In the genomic region with DNA sequence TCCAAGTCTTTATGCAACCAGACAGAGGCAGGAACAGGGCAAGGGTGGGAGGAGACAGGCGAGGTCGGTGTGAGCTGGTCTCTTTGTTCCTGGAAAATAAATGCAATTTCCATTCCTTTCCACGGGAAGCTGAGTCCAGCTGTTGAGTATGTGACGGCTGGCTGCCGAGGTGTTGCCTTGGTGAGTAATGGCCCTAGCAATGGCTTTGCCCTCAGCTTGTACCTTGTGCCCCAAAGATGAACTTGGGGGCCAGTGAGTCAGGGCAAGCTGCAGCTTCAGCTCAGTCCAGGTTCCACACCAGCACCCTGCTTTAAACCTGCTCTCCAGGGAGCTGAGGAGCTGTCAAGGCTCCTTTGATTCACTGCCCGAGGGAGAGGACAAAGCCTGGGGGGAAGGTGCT, we compare ENCODE assay signal across 25 mouse cellular contexts.
A peak's percentile ranks its signal among the peaks of the same experiment; 100 is the strongest.
DNase-seq lines count a peak whose midpoint lies in the region; ATAC-seq lines count a peak whose summit lies in the region.
"Had no signal": no experiment of that assay in that cellular context is flagged by ENCODE, and none has a peak within 500 bp of the region (broad histone marks: within the 10 kb centered on the region; RNA-seq: fewer than 3 reads in every experiment).

No protein-coding gene starts in this region.

- H3K9me3 ChIP-seq in hindbrain, embryonic 11.5 days (ENCODE audit: control insufficient read depth, low read length), result no peaks in the 10 kb centered on the region
- H3K9me3 ChIP-seq in hindbrain, embryonic 13.5 days, result no peaks in the 10 kb centered on the region
- H3K9me3 ChIP-seq: embryonic facial prominence, embryonic 15.5 days; forebrain, embryonic 10.5 days; heart, embryonic 10.5 days; heart, embryonic 15.5 days; hindbrain, embryonic 10.5 days had no signal

- H3K4me1 ChIP-seq in hindbrain, embryonic 11.5 days (replicated peaks; ENCODE audit: control insufficient read depth, insufficient read depth, low read length), result peaks cover 4% of the 10 kb centered on the region; the same call in 1 of the 2 replicates
- peaks cover 29% of the 10 kb centered on the region for H3K4me1 ChIP-seq in hindbrain, embryonic 13.5 days (replicated peaks)
- H3K4me1 ChIP-seq: embryonic facial prominence, embryonic 15.5 days; heart, embryonic 10.5 days had no signal

- H3K4me2 ChIP-seq in hindbrain, embryonic 11.5 days (replicated peaks; ENCODE audit: low read depth, low read length), result no peak overlapping the region
- no peak overlapping the region for H3K4me2 ChIP-seq in hindbrain, embryonic 13.5 days
- H3K4me2 ChIP-seq: embryonic facial prominence, embryonic 15.5 days; heart, embryonic 15.5 days had no signal

- no peak overlapping the region for H3K4me3 ChIP-seq in hindbrain, embryonic 11.5 days (ENCODE audit: low read depth, low read length)
- H3K4me3 ChIP-seq in hindbrain, embryonic 13.5 days, result no peak overlapping the region
- H3K4me3 ChIP-seq: embryonic facial prominence, embryonic 15.5 days; erythroblast, embryonic 14.5 days; forebrain, embryonic 10.5 days; heart, embryonic 10.5 days; heart, embryonic 15.5 days; hindbrain, embryonic 10.5 days had no signal

- H3K27ac ChIP-seq in hindbrain, embryonic 11.5 days (ENCODE audit: low read depth, low read length), result no peak overlapping the region
- no peak overlapping the region for H3K27ac ChIP-seq in hindbrain, embryonic 13.5 days
- H3K27ac ChIP-seq: embryonic facial prominence, embryonic 15.5 days; forebrain, embryonic 10.5 days; heart, embryonic 10.5 days; heart, embryonic 15.5 days had no signal

- ATAC-seq in hindbrain, embryonic 11.5 days (ENCODE audit: low FRiP score), result no peak
- ATAC-seq in hindbrain, embryonic 13.5 days (ENCODE audit: low FRiP score), result no peak
- ATAC-seq: CD4-positive, CD25-positive, alpha-beta regulatory T cell, adult 4 months; forebrain, embryonic 14.5 days; hindbrain, embryonic 16.5 days; inflammation-experienced regulatory T-cells, adult 6 months; intestine, postnatal 0 days had no signal

- no peaks in the 10 kb centered on the region for H3K36me3 ChIP-seq in hindbrain, embryonic 11.5 days (ENCODE audit: control insufficient read depth, insufficient read depth, low read length)
- no peaks in the 10 kb centered on the region for H3K36me3 ChIP-seq in hindbrain, embryonic 13.5 days
- H3K36me3 ChIP-seq: embryonic facial prominence, embryonic 15.5 days; forebrain, embryonic 10.5 days; heart, embryonic 10.5 days; heart, embryonic 15.5 days; hindbrain, embryonic 10.5 days had no signal

- 20% methylated on average over 6 of the region's 6 CpGs for WGBS in hindbrain, embryonic 11.5 days
- WGBS in hindbrain, embryonic 13.5 days, result 17% methylated on average over 6 of the region's 6 CpGs

- peak; percentile 25 for DNase-seq in hindbrain, embryonic 11.5 days (ENCODE audit: low spot score)
- peak; percentile 20 for DNase-seq in ZHBTc4 (ENCODE audit: low read depth, low spot score)
- DNase-seq in embryo, embryonic 11.5 days (ENCODE audit: low read depth, low spot score), result peak; percentile 5
- peak; percentile 56 for DNase-seq in mesoderm, embryonic 11.5 days (ENCODE audit: low read depth, low spot score)
- no peak for DNase-seq in cerebellum, adult 11 months
- DNase-seq in heart, postnatal 4 days, result no peak
- no peak for DNase-seq in urinary bladder, postnatal 25 days (ENCODE audit: low spot score)
- DNase-seq: adrenal gland, adult 8-10 months; cerebellum, adult 11-12 months; cerebellum, adult 9-10 months; cerebellum, postnatal 25 days; heart, adult 18-20 months; heart, postnatal 14 days had no signal

- no peaks in the 10 kb centered on the region for H3K27me3 ChIP-seq in hindbrain, embryonic 11.5 days (ENCODE audit: control insufficient read depth, insufficient read depth, low read length)
- H3K27me3 ChIP-seq in hindbrain, embryonic 13.5 days, result 0 out of 2 replicates have a peak, but pooled peaks cover 7% of the 10 kb centered on the region
- H3K27me3 ChIP-seq: embryonic facial prominence, embryonic 15.5 days had no signal

- no peak overlapping the region for H3K9ac ChIP-seq in hindbrain, embryonic 11.5 days (ENCODE audit: low read depth, low read length)
- H3K9ac ChIP-seq in hindbrain, embryonic 13.5 days, result no peak overlapping the region
- H3K9ac ChIP-seq: embryonic facial prominence, embryonic 15.5 days; heart, embryonic 15.5 days had no signal

Comparison
In these comparisons a context has a peak if more than half of its experiments do, and no peak if none do; other contexts are left out.
1. DNase-seq: peak in hindbrain, embryonic 11.5 days (single experiment), ZHBTc4 (single experiment), embryo, embryonic 11.5 days (single experiment) and mesoderm, embryonic 11.5 days (single experiment); none in cerebellum, adult 11 months (single experiment), heart, postnatal 4 days (single experiment) and urinary bladder, postnatal 25 days (single experiment).